Mouse (Mus musculus) adrenal gland, adult (tissue): ENCODE data around the gene Gm9195.
A peak's percentile ranks its signal among the peaks of the same experiment; 100 is the strongest.

Experiments used
- DNase-seq, 2 experiments: peaks; one replicate each; pipeline ENCODE4 v3.0.0; 2022 to 2023; ENCODE audit warnings: low spot score in 1 of 2; ENCODE audit not compliant: inconsistent age in 2 of 2

The Gm9195 gene

GRCm38 (mm10) chr14:72447141-72448091, 44.2 kb downstream of the Gm9195 start:
- DNase-seq: peak; percentile 13 to 68

- no peak for DNase-seq
Observed at GRCm38 (mm10) chr14:72442936-72443335, 48.7 kb downstream of the Gm9195 start.

- no peak for DNase-seq
Observed at GRCm38 (mm10) chr14:72440929-72441328, 50.7 kb downstream of the Gm9195 start.

GRCm38 (mm10) chr14:72440436-72440835, 51.2 kb downstream of the Gm9195 start:
- DNase-seq: no peak

- no peak for DNase-seq
Observed at GRCm38 (mm10) chr14:72438976-72439375, 52.7 kb downstream of the Gm9195 start.

GRCm38 (mm10) chr14:72389696-72390095, 101.9 kb downstream of the Gm9195 start:
- DNase-seq: no peak

- DNase-seq: no peak
Observed at GRCm38 (mm10) chr14:72389288-72389687, 102.3 kb downstream of the Gm9195 start.

- DNase-seq: peak in 1 of 2 experiments; percentile 58
Observed at GRCm38 (mm10) chr14:72377224-72377623, 114.4 kb downstream of the Gm9195 start.
